Mouse (Mus musculus): ENCODE data around the gene Arid5a. TPM values are rescaled to one million over a fixed set of nuclear protein-coding genes. Genes with fewer than 3 reads are reported as not detected.
A peak's percentile ranks its signal among the peaks of the same experiment; 100 is the strongest.

Arid5a gene
- polyA plus RNA-seq, 1 experiment from 2014 or later, result 4.0 TPM

- WGBS, result 50% methylated on average over 8 of the region's 8 CpGs
- Histone ChIP-seq H3K27ac (replicated peaks) (peak overlapping the region; percentile 95), H3K27me3 (ENCODE audit: control insufficient read depth, insufficient read depth, low read length) (no peaks in the 10 kb centered on the region), H3K4me1 (replicated peaks; ENCODE audit: control insufficient read depth, insufficient read depth) (peaks cover 16% of the 10 kb centered on the region), H3K9me3 (ENCODE audit: control insufficient read depth, low read length) (no peaks in the 10 kb centered on the region), H3K9ac (ENCODE audit: low read length) (0 out of 2 replicates have a peak overlapping the region, but pooled peaks have one; percentile 18), H3K4me2 (replicated peaks; ENCODE audit: low read depth) (peak overlapping the region; percentile 48), H3K36me3 (ENCODE audit: control insufficient read depth, insufficient read depth, low read length) (no peaks in the 10 kb centered on the region), H3K4me3 (ENCODE audit: low read depth, low read length) (0 out of 2 replicates have a peak overlapping the region, but pooled peaks have one; percentile 4)
- peak; percentile 81 for DNase-seq (ENCODE audit: low spot score)
- TF ChIP-seq EP300 (optimal IDR thresholded peaks at IDR 0.05) (no peak), CTCF (IDR thresholded peaks at IDR 0.05; ENCODE audit: low read depth) (peak; percentile 32)
- peak; percentile 84 for ATAC-seq (ENCODE audit: low FRiP score, low TSS enrichment)
Measured at GRCm38 (mm10) chr1:36271516-36272230, 35.9 kb upstream of the Arid5a start.

- Histone ChIP-seq H3K27me3 (ENCODE audit: control insufficient read depth, insufficient read depth, low read length) (no peaks in the 10 kb centered on the region), H3K4me2 (replicated peaks; ENCODE audit: low read depth) (peak overlapping the region; percentile 48), H3K9ac (ENCODE audit: low read length) (peak overlapping the region; percentile 61; the same call in 1 of the 2 replicates), H3K36me3 (ENCODE audit: control insufficient read depth, insufficient read depth, low read length) (no peaks in the 10 kb centered on the region), H3K9me3 (ENCODE audit: control insufficient read depth, low read length) (no peaks in the 10 kb centered on the region), H3K4me3 (ENCODE audit: low read depth, low read length) (peak overlapping the region; percentile 32), H3K4me1 (replicated peaks; ENCODE audit: control insufficient read depth, insufficient read depth) (peaks cover 16% of the 10 kb centered on the region), H3K27ac (replicated peaks) (peak overlapping the region; percentile 95)
- WGBS, result 47% methylated on average over 5 of the region's 5 CpGs
- ATAC-seq (ENCODE audit: low FRiP score, low TSS enrichment), result peak; percentile 58
- peak; percentile 93 for DNase-seq (ENCODE audit: low spot score)
- TF ChIP-seq EP300 (optimal IDR thresholded peaks at IDR 0.05) (no peak), CTCF (IDR thresholded peaks at IDR 0.05; ENCODE audit: low read depth) (no peak)
Measured at GRCm38 (mm10) chr1:36272546-36272945, 35.0 kb upstream of the Arid5a start.

- Histone ChIP-seq H3K4me2 (replicated peaks; ENCODE audit: low read depth) (peak overlapping the region; percentile 48), H3K9ac (ENCODE audit: low read length) (peak overlapping the region; percentile 61), H3K36me3 (ENCODE audit: control insufficient read depth, insufficient read depth, low read length) (no peaks in the 10 kb centered on the region), H3K9me3 (ENCODE audit: control insufficient read depth, low read length) (no peaks in the 10 kb centered on the region), H3K27ac (replicated peaks) (peak overlapping the region; percentile 95), H3K4me1 (replicated peaks; ENCODE audit: control insufficient read depth, insufficient read depth) (peaks cover 16% of the 10 kb centered on the region), H3K27me3 (ENCODE audit: control insufficient read depth, insufficient read depth, low read length) (no peaks in the 10 kb centered on the region), H3K4me3 (ENCODE audit: low read depth, low read length) (peak overlapping the region; percentile 32)
- WGBS, result 6% methylated on average over 9 of the region's 9 CpGs
- peak; percentile 82 for DNase-seq (ENCODE audit: low spot score)
- TF ChIP-seq EP300 (optimal IDR thresholded peaks at IDR 0.05) (no peak), CTCF (IDR thresholded peaks at IDR 0.05; ENCODE audit: low read depth) (no peak)
- ATAC-seq (ENCODE audit: low FRiP score, low TSS enrichment), result peak; percentile 55
Measured at GRCm38 (mm10) chr1:36273288-36273687, 34.2 kb upstream of the Arid5a start.

- Histone ChIP-seq H3K27me3 (ENCODE audit: control insufficient read depth, insufficient read depth, low read length) (no peaks in the 10 kb centered on the region), H3K4me2 (replicated peaks; ENCODE audit: low read depth) (peak within 1 kb of the TSS; percentile 48), H3K9me3 (ENCODE audit: control insufficient read depth, low read length) (no peaks in the 10 kb centered on the region), H3K36me3 (ENCODE audit: control insufficient read depth, insufficient read depth, low read length) (no peaks in the 10 kb centered on the region), H3K9ac (ENCODE audit: low read length) (0 out of 2 replicates have a peak within 1 kb of the TSS, but pooled peaks have one; percentile 13), H3K4me1 (replicated peaks; ENCODE audit: control insufficient read depth, insufficient read depth) (peaks cover 16% of the 10 kb centered on the region), H3K27ac (replicated peaks) (peak within 1 kb of the TSS; percentile 95), H3K4me3 (ENCODE audit: low read depth, low read length) (peak within 1 kb of the TSS; percentile 32; the same call in 1 of the 2 replicates)
- no peak for TF ChIP-seq CTCF (IDR thresholded peaks at IDR 0.05; ENCODE audit: low read depth)
- no peak for TF ChIP-seq EP300 (optimal IDR thresholded peaks at IDR 0.05)
- WGBS, result 73% methylated on average over 5 of the region's 5 CpGs
- DNase-seq (ENCODE audit: low spot score) (peak; percentile 75), ATAC-seq (ENCODE audit: low FRiP score, low TSS enrichment) (peak; percentile 46)
Measured at GRCm38 (mm10) chr1:36274455-36274854, 33.1 kb upstream of the Arid5a start, which contains the start of gene Neurl3. Gene Neurl3, minus strand, starts transcription at chr1:36274679.

- WGBS, result 60% methylated on average over 13 of the region's 13 CpGs
- no peak overlapping the region for H3K4me2 ChIP-seq (replicated peaks; ENCODE audit: low read depth)
- ATAC-seq (ENCODE audit: low FRiP score, low TSS enrichment) (no peak), DNase-seq (ENCODE audit: low spot score) (peak; percentile 34)
- H3K9me3 ChIP-seq (ENCODE audit: control insufficient read depth, low read length), result no peaks in the 10 kb centered on the region
- H3K27me3 ChIP-seq (ENCODE audit: control insufficient read depth, insufficient read depth, low read length), result no peaks in the 10 kb centered on the region
- H3K9ac ChIP-seq (ENCODE audit: low read length), result no peak overlapping the region
- TF ChIP-seq CTCF (IDR thresholded peaks at IDR 0.05; ENCODE audit: low read depth) (no peak), EP300 (optimal IDR thresholded peaks at IDR 0.05) (no peak)
- H3K4me1 ChIP-seq (replicated peaks; ENCODE audit: control insufficient read depth, insufficient read depth), result peaks cover 12% of the 10 kb centered on the region
- H3K27ac ChIP-seq (replicated peaks), result peak overlapping the region; percentile 81
- no peak overlapping the region for H3K4me3 ChIP-seq (ENCODE audit: low read depth, low read length)
- H3K36me3 ChIP-seq (ENCODE audit: control insufficient read depth, insufficient read depth, low read length), result no peaks in the 10 kb centered on the region
Measured at GRCm38 (mm10) chr1:36275635-36276389, 31.7 kb upstream of the Arid5a start.
